Mouse (Mus musculus) stomach, postnatal 0 days (tissue): Measurements from ENCODE around the gene Tenm3.

ENCODE experiments used
- CTCF ChIP-seq: IDR thresholded peaks from 2 replicates; pipeline ENCODE4 v1.5.1; 2016; ENCODE audit warnings: antibody characterized with exemption, low read depth, mild to moderate bottlenecking, moderate library complexity
- EP300 ChIP-seq: optimal IDR thresholded peaks from 2 replicates; pipeline ENCODE3; 2016; ENCODE audit warnings: antibody characterized with exemption

DNA sequence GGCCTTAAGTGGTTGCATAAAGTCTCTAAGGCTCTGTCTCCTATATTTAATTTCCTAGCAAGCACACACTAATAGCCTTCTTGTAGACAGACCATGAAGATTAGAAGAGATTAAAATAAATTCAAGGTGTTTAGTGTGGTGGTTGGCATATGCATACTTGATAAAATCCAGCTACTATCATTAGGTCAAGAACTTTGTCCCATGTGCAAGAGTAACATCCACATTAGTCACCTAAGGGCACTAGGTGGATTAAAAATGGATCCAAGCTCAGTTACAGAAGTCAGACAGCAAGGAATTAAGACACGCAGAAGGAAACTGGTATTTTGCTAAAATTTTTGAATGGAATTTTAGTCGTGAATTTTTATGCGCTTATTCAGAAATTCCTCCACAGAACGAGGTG lies 155.0 kb downstream of the Tenm3 start:
- TF ChIP-seq CTCF (no peak), EP300 (no peak)
